Mouse (Mus musculus) hindbrain, embryonic 12.5 days (tissue): Measurements from ENCODE around the gene Mrm1. TPM values are rescaled to one million over a fixed set of nuclear protein-coding genes. Genes with fewer than 3 reads are reported as not detected.

Experiments used
- ATAC-seq: fragments of 200-750 bp; cut with Nextera tagmentation; 2 replicates; pipeline ENCODE4 v1.8.0; 2017; ENCODE audit warnings: moderate TSS enrichment; ENCODE audit not compliant: low FRiP score
- H3K27ac ChIP-seq: fragments of 300-500 bp; sonication (generic); 2 replicates; pipeline ENCODE4 v1.5.1; 2016; ENCODE audit warnings: mild to moderate bottlenecking
- H3K27me3 ChIP-seq: fragments of 300-500 bp; sonication (generic); 2 replicates; pipeline ENCODE4 v1.6.1; 2016; ENCODE audit warnings: mild to moderate bottlenecking
- H3K36me3 ChIP-seq: fragments of 300-500 bp; sonication (generic); 2 replicates; pipeline ENCODE4 v1.6.1; 2016; ENCODE audit warnings: mild to moderate bottlenecking
- H3K4me1 ChIP-seq: fragments of 300-500 bp; sonication (generic); 2 replicates; pipeline ENCODE4 v1.6.1; 2016
- H3K4me2 ChIP-seq: fragments of 300-500 bp; sonication (generic); replicated peaks from 2 replicates; pipeline ENCODE4 v1.6.1; 2016; ENCODE audit warnings: mild to moderate bottlenecking
- H3K4me3 ChIP-seq: fragments of 300-500 bp; sonication (generic); 2 replicates; pipeline ENCODE4 v1.5.1; 2016; ENCODE audit warnings: mild to moderate bottlenecking
- H3K9ac ChIP-seq: fragments of 300-500 bp; sonication (generic); 2 replicates; pipeline ENCODE4 v1.6.1; 2016; ENCODE audit warnings: mild to moderate bottlenecking, moderate library complexity
- H3K9me3 ChIP-seq: fragments of 300-500 bp; sonication (generic); replicated peaks from 2 replicates; pipeline ENCODE4 v1.6.1; 2016; ENCODE audit warnings: mild to moderate bottlenecking
- WGBS: fragments of 180-500 bp; shearing (Covaris S2); methylation state at CpG from one replicate; pipeline ENCODE4 v1.1.7; 2016; 5-methylcytosine and 5-hydroxymethylcytosine counted together
- polyA plus RNA-seq: library from polyadenylated mRNA; unstranded; fragments of >200 nt; fragmentation: Nextera tagmentation; extraction: Ambion mirVana; gene quantifications from 2 replicates; pipeline ENCODE4 v1.2.1, GENCODE M21; 2016

Mrm1 gene
- polyA plus RNA-seq, 1 experiment from 2014 or later: 7.9 TPM

GRCm38 (mm10) chr11:84827492-84827891 is 8.2 kb upstream of the Mrm1 start:
- Histone ChIP-seq H3K4me1 (peaks cover 10% of the 10 kb centered on the region), H3K36me3 (peaks cover 9% of the 10 kb centered on the region; the same call in 1 of the 2 replicates), H3K27ac (no peak overlapping the region), H3K4me2 (no peak overlapping the region; the same call in 1 of the 2 replicates), H3K27me3 (no peaks in the 10 kb centered on the region), H3K9me3 (no peaks in the 10 kb centered on the region), H3K4me3 (no peak overlapping the region), H3K9ac (no peak overlapping the region)
- ATAC-seq: no peak

GRCm38 (mm10) chr11:84826185-84826584 is 6.9 kb upstream of the Mrm1 start:
- no peak overlapping the region for H3K9ac ChIP-seq
- H3K4me2 ChIP-seq: no peak overlapping the region
- H3K27me3 ChIP-seq: no peaks in the 10 kb centered on the region
- H3K36me3 ChIP-seq: no peaks in the 10 kb centered on the region
- H3K27ac ChIP-seq: no peak overlapping the region
- 76% methylated on average over 3 of the region's 3 CpGs for WGBS
- no peak overlapping the region for H3K4me3 ChIP-seq
- peaks cover 10% of the 10 kb centered on the region for H3K4me1 ChIP-seq
- ATAC-seq: no peak
- H3K9me3 ChIP-seq: no peaks in the 10 kb centered on the region

- WGBS: 91% methylated on average over 10 of the region's 10 CpGs
- no peak for ATAC-seq
- Histone ChIP-seq H3K27me3 (no peaks in the 10 kb centered on the region), H3K4me2 (no peak overlapping the region), H3K4me3 (no peak overlapping the region), H3K36me3 (no peaks in the 10 kb centered on the region), H3K9ac (no peak overlapping the region), H3K9me3 (no peaks in the 10 kb centered on the region), H3K4me1 (peaks cover 10% of the 10 kb centered on the region), H3K27ac (no peak overlapping the region)
Measured at GRCm38 (mm10) chr11:84825261-84825807, 6.0 kb upstream of the Mrm1 start.

GRCm38 (mm10) chr11:84823484-84823897 is 4.2 kb upstream of the Mrm1 start:
- no peaks in the 10 kb centered on the region for H3K36me3 ChIP-seq
- no peak for ATAC-seq
- no peak overlapping the region for H3K4me3 ChIP-seq
- H3K27ac ChIP-seq: no peak overlapping the region
- no peaks in the 10 kb centered on the region for H3K27me3 ChIP-seq
- WGBS: 73% methylated on average over 10 of the region's 10 CpGs
- no peak overlapping the region for H3K9ac ChIP-seq
- no peaks in the 10 kb centered on the region for H3K9me3 ChIP-seq
- H3K4me1 ChIP-seq: peaks cover 5% of the 10 kb centered on the region; the same call in 1 of the 2 replicates
- H3K4me2 ChIP-seq: no peak overlapping the region

- H3K9ac ChIP-seq: no peak overlapping the region
- H3K4me2 ChIP-seq: no peak overlapping the region
- WGBS: 91% methylated on average over 5 of the region's 5 CpGs
- H3K27ac ChIP-seq: no peak overlapping the region
- H3K36me3 ChIP-seq: no peaks in the 10 kb centered on the region
- H3K9me3 ChIP-seq: no peaks in the 10 kb centered on the region
- no peak overlapping the region for H3K4me3 ChIP-seq
- H3K27me3 ChIP-seq: no peaks in the 10 kb centered on the region
- no peak for ATAC-seq
- H3K4me1 ChIP-seq: peaks cover 4% of the 10 kb centered on the region
Measured at GRCm38 (mm10) chr11:84822487-84822886, 3.2 kb upstream of the Mrm1 start.

- ATAC-seq: no peak
- no peak overlapping the region for H3K27ac ChIP-seq
- H3K4me1 ChIP-seq: peaks cover 4% of the 10 kb centered on the region
- H3K4me2 ChIP-seq: no peak overlapping the region
- no peak overlapping the region for H3K4me3 ChIP-seq
- H3K36me3 ChIP-seq: no peaks in the 10 kb centered on the region
- WGBS: 90% methylated on average over 9 of the region's 9 CpGs
- H3K9me3 ChIP-seq: no peaks in the 10 kb centered on the region
- H3K9ac ChIP-seq: no peak overlapping the region
- no peaks in the 10 kb centered on the region for H3K27me3 ChIP-seq
Measured at GRCm38 (mm10) chr11:84821131-84821770, 1.9 kb upstream of the Mrm1 start.

- peak overlapping the region; percentile 62 for H3K9ac ChIP-seq
- H3K4me1 ChIP-seq: peaks cover 4% of the 10 kb centered on the region
- H3K27me3 ChIP-seq: no peaks in the 10 kb centered on the region
- H3K9me3 ChIP-seq: no peaks in the 10 kb centered on the region
- under 1% methylated on average over 39 of the region's 39 CpGs for WGBS
- peak overlapping the region; percentile 71 for H3K4me3 ChIP-seq
- no peak overlapping the region for H3K27ac ChIP-seq
- no peaks in the 10 kb centered on the region for H3K36me3 ChIP-seq
- peak overlapping the region; percentile 99 for H3K4me2 ChIP-seq
- ATAC-seq: peak; percentile 42
Measured at GRCm38 (mm10) chr11:84818085-84818960, 992 bp downstream of the Mrm1 start.

GRCm38 (mm10) chr11:84817362-84817761 is 2.0 kb downstream of the Mrm1 start:
- 81% methylated on average over 6 of the region's 6 CpGs for WGBS
- no peak overlapping the region for H3K4me2 ChIP-seq

GRCm38 (mm10) chr11:84813724-84814510 is 5.4 kb downstream of the Mrm1 start:
- no peaks in the 10 kb centered on the region for H3K27me3 ChIP-seq
- no peaks in the 10 kb centered on the region for H3K9me3 ChIP-seq
- 0 out of 2 replicates have a peak, but pooled peaks have one; percentile 52 for ATAC-seq
- no peaks in the 10 kb centered on the region for H3K36me3 ChIP-seq
- no peak overlapping the region for H3K27ac ChIP-seq
- H3K4me2 ChIP-seq: no peak overlapping the region
- peaks cover 4% of the 10 kb centered on the region for H3K4me1 ChIP-seq
- no peak overlapping the region for H3K9ac ChIP-seq
- H3K4me3 ChIP-seq: no peak overlapping the region
- 58% methylated on average over 13 of the region's 13 CpGs for WGBS

More at GRCm38 (mm10) chr11:84817362-84817761, 2.0 kb downstream of the Mrm1 start:
- H3K27me3 ChIP-seq: no peaks in the 10 kb centered on the region
- no peak overlapping the region for H3K27ac ChIP-seq
- H3K9ac ChIP-seq: no peak overlapping the region
- peaks cover 4% of the 10 kb centered on the region for H3K4me1 ChIP-seq
- ATAC-seq: no peak
- H3K36me3 ChIP-seq: no peaks in the 10 kb centered on the region
- H3K4me3 ChIP-seq: no peak overlapping the region
- no peaks in the 10 kb centered on the region for H3K9me3 ChIP-seq

GRCm38 (mm10) chr11:84804373-84804772 is 14.9 kb downstream of the Mrm1 start:
- Histone ChIP-seq H3K36me3 (no peaks in the 10 kb centered on the region), H3K4me2 (no peak overlapping the region), H3K4me3 (no peak overlapping the region), H3K27ac (no peak overlapping the region), H3K9ac (no peak overlapping the region), H3K27me3 (peaks cover 3% of the 10 kb centered on the region), H3K9me3 (no peaks in the 10 kb centered on the region), H3K4me1 (no peaks in the 10 kb centered on the region)
- 96% methylated on average over 4 of the region's 4 CpGs for WGBS
- no peak for ATAC-seq

GRCm38 (mm10) chr11:84797627-84798353 is 21.5 kb downstream of the Mrm1 start:
- H3K9me3 ChIP-seq: no peaks in the 10 kb centered on the region; the same call in 1 of the 2 replicates
- H3K4me3 ChIP-seq: no peak overlapping the region
- ATAC-seq: peak; percentile 29; the same call in 1 of the 2 replicates
- H3K27ac ChIP-seq: peak overlapping the region; percentile 0; the same call in 1 of the 2 replicates
- no peaks in the 10 kb centered on the region for H3K36me3 ChIP-seq
- H3K4me2 ChIP-seq: no peak overlapping the region
- H3K27me3 ChIP-seq: peaks cover 3% of the 10 kb centered on the region
- 21% methylated on average over 21 of the region's 21 CpGs for WGBS
- H3K9ac ChIP-seq: no peak overlapping the region
- peaks cover 12% of the 10 kb centered on the region for H3K4me1 ChIP-seq
